Mouse (Mus musculus): ENCODE measurements around the gene Rasd1. TPM values are rescaled to one million over a fixed set of nuclear protein-coding genes. Genes with fewer than 3 reads are reported as not detected.
A peak's percentile ranks its signal among the peaks of the same experiment; 100 is the strongest.

The Rasd1 gene
- polyA plus RNA-seq (2016; fragmentation: Nextera tagmentation; extraction: Ambion mirVana), result 12.2 and 17.4 TPM in 2 replicates

- Histone ChIP-seq H3K4me3 (peak within 1 kb of the TSS; percentile 70), H3K4me1 (peaks cover 65% of the 10 kb centered on the region), H3K27me3 (ENCODE audit: insufficient read depth, poor library complexity, severe bottlenecking) (peaks cover 11% of the 10 kb centered on the region), H3K9me3 (no peaks in the 10 kb centered on the region), H3K36me3 (peaks cover 21% of the 10 kb centered on the region), H3K27ac (peak within 1 kb of the TSS; percentile 88)
- peak; percentile 95 for DNase-seq (ENCODE audit: low spot score)
- under 1% methylated on average over 28 of the region's 28 CpGs for WGBS
These were observed at the start of gene Rasd1 for GRCm38 (mm10) chr11:59964818-59965217. Rasd1 (minus strand) TSS chr11:59964944.

- H3K36me3 ChIP-seq, result no peaks in the 10 kb centered on the region
- DNase-seq (ENCODE audit: low spot score), result no peak
- WGBS, result 82% methylated on average over 3 of the region's 3 CpGs
These were observed 46.8 kb upstream of the Rasd1 start for GRCm38 (mm10) chr11:60011516-60011915.

GRCm38 (mm10) chr11:60009451-60009850, 44.7 kb upstream of the Rasd1 start:
- Histone ChIP-seq H3K4me1 (peaks cover 5% of the 10 kb centered on the region; the same call in 1 of the 2 replicates), H3K27me3 (ENCODE audit: insufficient read depth, poor library complexity, severe bottlenecking) (no peaks in the 10 kb centered on the region; the same call in 1 of the 2 replicates), H3K9me3 (no peaks in the 10 kb centered on the region), H3K27ac (no peak overlapping the region), H3K4me3 (no peak overlapping the region), H3K36me3 (no peaks in the 10 kb centered on the region)
- no peak for DNase-seq (ENCODE audit: low spot score)
- WGBS, result 69% methylated on average over 3 of the region's 3 CpGs

More at GRCm38 (mm10) chr11:60011516-60011915, 46.8 kb upstream of the Rasd1 start:
- H3K27ac ChIP-seq, result no peak overlapping the region
- no peak overlapping the region for H3K4me3 ChIP-seq
- H3K27me3 ChIP-seq (ENCODE audit: insufficient read depth, poor library complexity, severe bottlenecking), result no peaks in the 10 kb centered on the region; the same call in 1 of the 2 replicates
- no peaks in the 10 kb centered on the region for H3K9me3 ChIP-seq
- H3K4me1 ChIP-seq, result peaks cover 17% of the 10 kb centered on the region

GRCm38 (mm10) chr11:60005866-60006265, 41.1 kb upstream of the Rasd1 start:
- Histone ChIP-seq H3K27me3 (ENCODE audit: insufficient read depth, poor library complexity, severe bottlenecking) (no peaks in the 10 kb centered on the region; the same call in 1 of the 2 replicates), H3K36me3 (no peaks in the 10 kb centered on the region), H3K4me1 (peaks cover 5% of the 10 kb centered on the region; the same call in 1 of the 2 replicates), H3K4me3 (no peak overlapping the region), H3K9me3 (no peaks in the 10 kb centered on the region), H3K27ac (no peak overlapping the region)
- DNase-seq (ENCODE audit: low spot score), result no peak
- 66% methylated on average over 3 of the region's 3 CpGs for WGBS

GRCm38 (mm10) chr11:60004716-60005115, 40.0 kb upstream of the Rasd1 start:
- DNase-seq (ENCODE audit: low spot score), result no peak
- Histone ChIP-seq H3K4me1 (peaks cover 5% of the 10 kb centered on the region; the same call in 1 of the 2 replicates), H3K9me3 (no peaks in the 10 kb centered on the region), H3K27me3 (ENCODE audit: insufficient read depth, poor library complexity, severe bottlenecking) (no peaks in the 10 kb centered on the region; the same call in 1 of the 2 replicates), H3K27ac (no peak overlapping the region), H3K36me3 (no peaks in the 10 kb centered on the region), H3K4me3 (no peak overlapping the region)
- 73% methylated on average over 6 of the region's 6 CpGs for WGBS

GRCm38 (mm10) chr11:60003811-60004210, 39.1 kb upstream of the Rasd1 start:
- H3K36me3 ChIP-seq, result no peaks in the 10 kb centered on the region
- no peak overlapping the region for H3K4me3 ChIP-seq
- H3K27ac ChIP-seq, result no peak overlapping the region
- peaks cover 5% of the 10 kb centered on the region; the same call in 1 of the 2 replicates for H3K4me1 ChIP-seq
- no peaks in the 10 kb centered on the region for H3K9me3 ChIP-seq
- 80% methylated on average over 8 of the region's 8 CpGs for WGBS
- no peak for DNase-seq (ENCODE audit: low spot score)
- H3K27me3 ChIP-seq (ENCODE audit: insufficient read depth, poor library complexity, severe bottlenecking), result no peaks in the 10 kb centered on the region; the same call in 1 of the 2 replicates

GRCm38 (mm10) chr11:60001231-60001980, 36.7 kb upstream of the Rasd1 start:
- Histone ChIP-seq H3K4me1 (peaks cover 14% of the 10 kb centered on the region), H3K27ac (0 out of 2 replicates have a peak overlapping the region, but pooled peaks have one; percentile 11), H3K27me3 (ENCODE audit: insufficient read depth, poor library complexity, severe bottlenecking) (no peaks in the 10 kb centered on the region), H3K36me3 (no peaks in the 10 kb centered on the region), H3K9me3 (no peaks in the 10 kb centered on the region), H3K4me3 (no peak overlapping the region)
- 75% methylated on average over 5 of the region's 5 CpGs for WGBS
- DNase-seq (ENCODE audit: low spot score), result no peak

GRCm38 (mm10) chr11:59994318-59994717, 29.6 kb upstream of the Rasd1 start:
- no peaks in the 10 kb centered on the region for H3K36me3 ChIP-seq
- H3K4me1 ChIP-seq, result peaks cover 49% of the 10 kb centered on the region
- no peaks in the 10 kb centered on the region for H3K27me3 ChIP-seq (ENCODE audit: insufficient read depth, poor library complexity, severe bottlenecking)
- H3K27ac ChIP-seq, result peak overlapping the region; percentile 81
- 28% methylated on average over 9 of the region's 9 CpGs for WGBS
- DNase-seq (ENCODE audit: low spot score), result no peak
- no peaks in the 10 kb centered on the region for H3K9me3 ChIP-seq
- no peak overlapping the region for H3K4me3 ChIP-seq

GRCm38 (mm10) chr11:59991365-59991764, 26.6 kb upstream of the Rasd1 start:
- H3K27me3 ChIP-seq (ENCODE audit: insufficient read depth, poor library complexity, severe bottlenecking), result no peaks in the 10 kb centered on the region
- H3K27ac ChIP-seq, result peak overlapping the region; percentile 67
- DNase-seq (ENCODE audit: low spot score), result no peak
- no peaks in the 10 kb centered on the region for H3K9me3 ChIP-seq
- no peaks in the 10 kb centered on the region for H3K36me3 ChIP-seq
- 34% methylated on average over 8 of the region's 8 CpGs for WGBS
- H3K4me3 ChIP-seq, result no peak overlapping the region
- H3K4me1 ChIP-seq, result peaks cover 40% of the 10 kb centered on the region

- DNase-seq (ENCODE audit: low spot score), result no peak
- Histone ChIP-seq H3K4me1 (peaks cover 23% of the 10 kb centered on the region), H3K4me3 (no peak overlapping the region), H3K9me3 (no peaks in the 10 kb centered on the region), H3K36me3 (no peaks in the 10 kb centered on the region), H3K27ac (no peak overlapping the region), H3K27me3 (ENCODE audit: insufficient read depth, poor library complexity, severe bottlenecking) (no peaks in the 10 kb centered on the region)
- WGBS, result 76% methylated on average over 1 of the region's 1 CpGs
These were observed 24.7 kb upstream of the Rasd1 start for GRCm38 (mm10) chr11:59989406-59989805.

- 70% methylated on average over 5 of the region's 5 CpGs for WGBS
- no peaks in the 10 kb centered on the region for H3K9me3 ChIP-seq
- no peak for DNase-seq (ENCODE audit: low spot score)
- H3K27me3 ChIP-seq (ENCODE audit: insufficient read depth, poor library complexity, severe bottlenecking), result peaks cover 7% of the 10 kb centered on the region
- no peaks in the 10 kb centered on the region for H3K36me3 ChIP-seq
- H3K4me3 ChIP-seq, result no peak overlapping the region
- H3K27ac ChIP-seq, result no peak overlapping the region
- H3K4me1 ChIP-seq, result peaks cover 29% of the 10 kb centered on the region
These were observed 13.1 kb upstream of the Rasd1 start for GRCm38 (mm10) chr11:59977831-59978230.

- 56% methylated on average over 10 of the region's 10 CpGs for WGBS
- Histone ChIP-seq H3K27ac (no peak overlapping the region), H3K9me3 (no peaks in the 10 kb centered on the region), H3K4me3 (no peak overlapping the region), H3K27me3 (ENCODE audit: insufficient read depth, poor library complexity, severe bottlenecking) (peaks cover 7% of the 10 kb centered on the region), H3K36me3 (no peaks in the 10 kb centered on the region), H3K4me1 (peaks cover 51% of the 10 kb centered on the region)
- no peak for DNase-seq (ENCODE audit: low spot score)
These were observed 10.5 kb upstream of the Rasd1 start for GRCm38 (mm10) chr11:59975241-59975640.

GRCm38 (mm10) chr11:59973389-59973788, 8.6 kb upstream of the Rasd1 start:
- Histone ChIP-seq H3K27me3 (ENCODE audit: insufficient read depth, poor library complexity, severe bottlenecking) (no peaks in the 10 kb centered on the region; the same call in none of the 2 replicates), H3K4me1 (peaks cover 54% of the 10 kb centered on the region), H3K4me3 (no peak overlapping the region), H3K36me3 (no peaks in the 10 kb centered on the region), H3K27ac (peak overlapping the region; percentile 80; the same call in 1 of the 2 replicates), H3K9me3 (no peaks in the 10 kb centered on the region)
- WGBS, result 83% methylated on average over 5 of the region's 5 CpGs
- no peak for DNase-seq (ENCODE audit: low spot score)
